Mouse (Mus musculus) CH12.LX (cell line): ENCODE measurements around the gene Btg1. TPM values are rescaled to one million over a fixed set of nuclear protein-coding genes. Genes with fewer than 3 reads are reported as not detected.

Experiments
- DNase-seq: peaks from one replicate; pipeline ENCODE4 v3.0.0-alpha.2; 2013; ENCODE audit errors: extremely low read depth
- H3K27ac ChIP-seq: 2 replicates; pipeline ENCODE4 v1.5.1; 2012; ENCODE audit warnings: low read depth, mild to moderate bottlenecking, control low read depth, moderate library complexity; ENCODE audit not compliant: insufficient read depth
- H3K27me3 ChIP-seq: replicated peaks from 2 replicates; pipeline ENCODE3; 2012; ENCODE audit warnings: inconsistent platforms
- H3K36me3 ChIP-seq, 2 experiments: replicated peaks in 1 of 2; 2 replicates each; pipeline versions ENCODE3 to v1.6.1; 2012; ENCODE audit warnings: inconsistent platforms in 1 of 2, low read length in 1 of 2, mild to moderate bottlenecking in 1 of 2, mixed read lengths in 1 of 2, moderate library complexity in 1 of 2; ENCODE audit not compliant: control insufficient read depth in 1 of 2, insufficient read depth in 1 of 2
- H3K4me1 ChIP-seq, 2 experiments: 2 replicates each; pipeline ENCODE4 v1.6.1; 2012; ENCODE audit warnings: inconsistent platforms in 1 of 2, moderate library complexity in 1 of 2; ENCODE audit not compliant: insufficient read depth in 2 of 2, control insufficient read depth in 1 of 2
- H3K4me2 ChIP-seq: 2 replicates; pipeline ENCODE4 v1.6.1; 2012; ENCODE audit warnings: low read depth, mild to moderate bottlenecking, control low read depth; ENCODE audit not compliant: poor library complexity, insufficient read depth, severe bottlenecking
- H3K4me3 ChIP-seq, 3 experiments: fragments of 150-350 bp in 1 of 3; sonication (generic) in 1 of 3; replicated peaks in 1 of 3; 2 replicates each; pipeline versions ENCODE3 to v1.5.1; 2011 to 2012; ENCODE audit warnings: low read depth in 2 of 3, low read length in 2 of 3, mild to moderate bottlenecking in 2 of 3, moderate library complexity in 2 of 3, control low read depth in 1 of 3, improper control_type of control experiment in 1 of 3, inconsistent platforms in 1 of 3, mixed read lengths in 1 of 3; ENCODE audit not compliant: poor library complexity in 1 of 3
- H3K79me2 ChIP-seq: replicated peaks from 2 replicates; pipeline ENCODE4 v1.6.1; 2012; ENCODE audit warnings: mild to moderate bottlenecking, moderate library complexity; ENCODE audit not compliant: control insufficient read depth, poor library complexity, insufficient read depth, severe bottlenecking; ENCODE audit errors: extremely low read depth
- H3K9ac ChIP-seq: 2 replicates; pipeline ENCODE4 v1.6.1; 2012; ENCODE audit warnings: low read depth, mild to moderate bottlenecking, control low read depth, moderate library complexity; ENCODE audit not compliant: insufficient read depth
- H3K9me3 ChIP-seq: replicated peaks from 2 replicates; pipeline ENCODE3; 2012; ENCODE audit warnings: low read length, inconsistent platforms, mixed read lengths
- BHLHE40 ChIP-seq: IDR thresholded peaks from 2 replicates; pipeline ENCODE4 v1.6.1; 2011; ENCODE audit warnings: mild to moderate bottlenecking, low read depth, low read length, improper control_type of control experiment
- CHD2 ChIP-seq: IDR thresholded peaks from 2 replicates; pipeline ENCODE4 v1.6.1; 2011; ENCODE audit warnings: low read length, improper control_type of control experiment
- CTCF ChIP-seq, 2 experiments: IDR thresholded peaks in 1 of 2; conservative IDR thresholded peaks in 1 of 2; 2 replicates each; pipeline ENCODE4 v1.5.1; 2011 to 2012; ENCODE audit warnings: low read depth in 2 of 2, low read length in 2 of 2, improper control_type of control experiment in 1 of 2, inconsistent platforms in 1 of 2, mild to moderate bottlenecking in 1 of 2, moderate library complexity in 1 of 2
- E2F4 ChIP-seq: IDR thresholded peaks from 2 replicates; pipeline ENCODE4 v1.6.1; 2011; ENCODE audit warnings: low read depth, low read length, improper control_type of control experiment; ENCODE audit not compliant: insufficient replicate concordance
- EP300 ChIP-seq: IDR thresholded peaks from 2 replicates; pipeline ENCODE4 v1.6.1; 2011; ENCODE audit warnings: low read length, improper control_type of control experiment
- ETS1 ChIP-seq: conservative IDR thresholded peaks from 2 replicates; pipeline ENCODE4 v1.6.1; 2012; ENCODE audit warnings: low read depth, mild to moderate bottlenecking, inconsistent platforms, low read length, improper control_type of control experiment, moderate library complexity
- GABPA ChIP-seq: IDR thresholded peaks from 2 replicates; pipeline ENCODE4 v1.6.1; 2012; ENCODE audit warnings: low read depth, low read length, improper control_type of control experiment, inconsistent platforms; ENCODE audit not compliant: insufficient replicate concordance
- HCFC1 ChIP-seq: IDR thresholded peaks from 2 replicates; pipeline ENCODE4 v1.6.1; 2012; ENCODE audit warnings: low read depth, mild to moderate bottlenecking, inconsistent platforms, low read length, improper control_type of control experiment
- IRF4 ChIP-seq: IDR thresholded peaks from 2 replicates; pipeline ENCODE4 v1.6.1; 2014; ENCODE audit warnings: low read depth, mild to moderate bottlenecking, inconsistent platforms, low read length, improper control_type of control experiment
- JUN ChIP-seq: IDR thresholded peaks from 2 replicates; pipeline ENCODE4 v1.6.1; 2011; ENCODE audit warnings: low read depth, mild to moderate bottlenecking, low read length, improper control_type of control experiment, moderate library complexity; ENCODE audit not compliant: insufficient read depth
- JUND ChIP-seq: conservative IDR thresholded peaks from 2 replicates; pipeline ENCODE4 v1.6.1; 2011; ENCODE audit warnings: low read depth, low read length, improper control_type of control experiment
- KAT2A ChIP-seq: IDR thresholded peaks from 2 replicates; pipeline ENCODE4 v1.6.1; 2012; ENCODE audit warnings: low read length, improper control_type of control experiment, inconsistent platforms; ENCODE audit not compliant: insufficient replicate concordance
- MAFK ChIP-seq: IDR thresholded peaks from 2 replicates; pipeline ENCODE4 v1.6.1; 2011; ENCODE audit warnings: low read length, improper control_type of control experiment; ENCODE audit not compliant: insufficient replicate concordance
- MAX ChIP-seq: IDR thresholded peaks from 2 replicates; pipeline ENCODE4 v1.6.1; 2011; ENCODE audit warnings: low read length, improper control_type of control experiment
- MAZ ChIP-seq: IDR thresholded peaks from 2 replicates; pipeline ENCODE4 v1.6.1; 2012; ENCODE audit warnings: low read depth, mild to moderate bottlenecking, inconsistent platforms, low read length, improper control_type of control experiment, moderate library complexity
- MEF2A ChIP-seq: IDR thresholded peaks from 2 replicates; pipeline ENCODE4 v1.6.1; 2014; ENCODE audit warnings: low read depth, mild to moderate bottlenecking, inconsistent platforms, low read length, improper control_type of control experiment, borderline replicate concordance
- MXI1 ChIP-seq: IDR thresholded peaks from 2 replicates; pipeline ENCODE4 v1.6.1; 2011; ENCODE audit warnings: mild to moderate bottlenecking, low read depth, low read length, improper control_type of control experiment
- MYC ChIP-seq: IDR thresholded peaks from 2 replicates; pipeline ENCODE4 v1.6.1; 2011; ENCODE audit warnings: low read depth, mild to moderate bottlenecking, improper control_type of control experiment, low read length
- NELFE ChIP-seq: IDR thresholded peaks from 2 replicates; pipeline ENCODE4 v1.6.1; 2011; ENCODE audit warnings: low read depth, low read length, improper control_type of control experiment
- NRF1 ChIP-seq: IDR thresholded peaks from 2 replicates; pipeline ENCODE4 v1.6.1; 2014; ENCODE audit warnings: low read depth, mild to moderate bottlenecking, inconsistent platforms, low read length, improper control_type of control experiment, moderate library complexity
- PAX5 ChIP-seq: IDR thresholded peaks from 2 replicates; pipeline ENCODE4 v1.6.1; 2012; ENCODE audit warnings: low read length, inconsistent platforms, mixed read lengths
- POLR2A ChIP-seq: IDR thresholded peaks from 2 replicates; pipeline ENCODE4 v1.6.1; 2011; ENCODE audit warnings: low read depth, mild to moderate bottlenecking, improper control_type of control experiment, low read length
- POLR2AphosphoS2 ChIP-seq: IDR thresholded peaks from 2 replicates; pipeline ENCODE4 v1.6.1; 2011; ENCODE audit warnings: low read depth, low read length, improper control_type of control experiment
- RAD21 ChIP-seq: IDR thresholded peaks from 2 replicates; pipeline ENCODE4 v1.6.1; 2011; ENCODE audit warnings: low read depth, mild to moderate bottlenecking, low read length, improper control_type of control experiment, moderate library complexity
- SIN3A ChIP-seq: IDR thresholded peaks from 2 replicates; pipeline ENCODE4 v1.6.1; 2012; ENCODE audit warnings: low read length, improper control_type of control experiment, inconsistent platforms
- SMC3 ChIP-seq: IDR thresholded peaks from 2 replicates; pipeline ENCODE4 v1.6.1; 2011; ENCODE audit warnings: low read depth, low read length, improper control_type of control experiment
- TBP ChIP-seq: conservative IDR thresholded peaks from 2 replicates; pipeline ENCODE4 v1.6.1; 2011; ENCODE audit warnings: low read depth, low read length, improper control_type of control experiment
- TCF12 ChIP-seq: IDR thresholded peaks from 2 replicates; pipeline ENCODE4 v1.6.1; 2014; ENCODE audit warnings: low read depth, mild to moderate bottlenecking, inconsistent platforms, low read length, improper control_type of control experiment
- UBTF ChIP-seq: IDR thresholded peaks from 2 replicates; pipeline ENCODE4 v1.6.1; 2012; ENCODE audit warnings: low read depth, mild to moderate bottlenecking, inconsistent platforms, low read length, improper control_type of control experiment, moderate library complexity
- USF1 ChIP-seq: IDR thresholded peaks from 2 replicates; pipeline ENCODE4 v1.6.1; 2014; ENCODE audit warnings: low read depth, mild to moderate bottlenecking, inconsistent platforms, low read length, improper control_type of control experiment
- USF2 ChIP-seq: conservative IDR thresholded peaks from 2 replicates; pipeline ENCODE4 v1.6.1; 2011; ENCODE audit warnings: low read depth, low read length, improper control_type of control experiment
- ZC3H11A ChIP-seq: IDR thresholded peaks from 2 replicates; pipeline ENCODE4 v1.6.1; 2012; ENCODE audit warnings: low read depth, mild to moderate bottlenecking, inconsistent platforms, low read length, improper control_type of control experiment
- ZKSCAN1 ChIP-seq: IDR thresholded peaks from 2 replicates; pipeline ENCODE4 v1.6.1; 2012; ENCODE audit warnings: low read depth, inconsistent platforms, low read length, improper control_type of control experiment, borderline replicate concordance
- ZMIZ1 ChIP-seq: IDR thresholded peaks from 2 replicates; pipeline ENCODE4 v1.6.1; 2012; ENCODE audit warnings: low read depth, mild to moderate bottlenecking, inconsistent platforms, low read length, improper control_type of control experiment
- ZNF384 ChIP-seq: IDR thresholded peaks from 2 replicates; pipeline ENCODE4 v1.6.1; 2012; ENCODE audit warnings: low read depth, low read length, improper control_type of control experiment, inconsistent platforms
- dilution Hi-C: fragments of 300-500 bp; cut with MboI; formaldehyde crosslinking; loops from 2 replicates; pipeline ENCODE4 v1.14.3; 2020; ENCODE audit warnings: low sequenced_read_pairs; ENCODE audit not compliant: extremely low pct_unique_long_range_greater_than_20kb, extremely low pct_ligation_motif_present
- in situ Hi-C: fragments of 300-500 bp; cut with MboI; formaldehyde crosslinking; loops from 3 replicates; pipeline ENCODE4 v1.14.3; 2019; ENCODE audit warnings: low sequenced_read_pairs, low pct_ligation_motif_present, low pct_unique_long_range_greater_than_20kb, mixed read lengths
- polyA plus RNA-seq: library from polyadenylated mRNA; unstranded; fragments of >175 nt; gene quantifications from 2 replicates; pipeline ENCODE4 v1.2.1, GENCODE M21; 2012; ENCODE audit warnings: low read depth; ENCODE audit not compliant: insufficient read length
- total RNA-seq, 2 experiments: library from RNA; depleted of rRNA; stranded (reverse); fragments of 300-350 nt in 1 of 2; fragments of >200 nt in 1 of 2; gene quantifications; 2 replicates each; pipeline ENCODE4 v1.2.3; 2012 to 2014

Gene Btg1
- total and polyA plus RNA-seq, 3 experiments = 15.8 to 25.1 (median 20.5) TPM

DNA sequence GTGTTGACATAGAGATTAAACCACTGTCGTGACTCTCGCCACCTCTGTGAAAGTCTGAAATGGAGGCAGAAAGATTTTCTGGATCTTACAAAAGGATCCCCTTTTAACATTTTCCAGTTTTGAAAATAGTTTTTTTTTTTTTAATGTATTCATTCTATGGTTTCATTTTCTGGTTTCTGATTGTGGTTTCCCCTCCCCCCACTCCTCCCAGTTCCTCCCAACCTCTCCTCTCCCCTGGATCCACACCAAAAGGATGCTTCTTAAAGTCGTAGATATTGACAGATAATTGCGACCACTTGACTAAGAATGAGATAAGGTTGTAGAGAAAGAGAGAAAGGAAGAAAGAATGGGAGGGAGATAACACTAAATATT, 16.3 kb downstream of the Btg1 start:
- H3K4me2 ChIP-seq = peak overlapping the region; percentile 78
- H3K9me3 ChIP-seq = no peaks in the 10 kb centered on the region
- peaks cover 0 to 16% of the 10 kb centered on the region in 2 experiments for H3K36me3 ChIP-seq
- no peaks in the 10 kb centered on the region for H3K27me3 ChIP-seq
- no peak overlapping the region for H3K27ac ChIP-seq
- no peaks in the 10 kb centered on the region for H3K79me2 ChIP-seq
- H3K9ac ChIP-seq = peak overlapping the region; percentile 27; the same call in 1 of the 2 replicates
- peaks cover 17 to 19% of the 10 kb centered on the region in 2 experiments for H3K4me1 ChIP-seq
- in situ Hi-C loops (loop anchor here (10.0 to 25.0 kb wide), 2 partner anchors 292 to 529 kb away; no protein-coding TSS in a partner anchor), dilution Hi-C loops (no loop called here)
- no peak for DNase-seq
- H3K4me3 ChIP-seq = no peak overlapping the region
- TF ChIP-seq ZNF384 = peak; percentile 79
- TF ChIP-seq USF2 = no peak
- TF ChIP-seq TBP = no peak
- TF ChIP-seq JUND = no peak
- TF ChIP-seq MAZ = no peak
- no peak for TF ChIP-seq SMC3
- no peak for TF ChIP-seq MEF2A
- TF ChIP-seq EP300 = peak; percentile 58
- TF ChIP-seq MAFK = no peak
- TF ChIP-seq RAD21 = no peak
- TF ChIP-seq SIN3A = no peak
- TF ChIP-seq MYC = no peak
- no peak for TF ChIP-seq CTCF (conservative IDR thresholded peaks at IDR 0.05 in 1 of 2, IDR thresholded peaks at IDR 0.05 in 1 of 2; ENCODE audit: low read depth in 2 of 2, low read length in 2 of 2)
- no peak for TF ChIP-seq ZC3H11A
- no peak for TF ChIP-seq NRF1
- TF ChIP-seq ZKSCAN1 = no peak
- no peak for TF ChIP-seq ZMIZ1
- TF ChIP-seq MXI1 = no peak
- no peak for TF ChIP-seq GABPA
- no peak for TF ChIP-seq HCFC1
- no peak for TF ChIP-seq UBTF
- TF ChIP-seq CHD2 = peak; percentile 51
- TF ChIP-seq ETS1 = no peak
- no peak for TF ChIP-seq JUN
- no peak for TF ChIP-seq PAX5
- no peak for TF ChIP-seq MAX
- TF ChIP-seq BHLHE40 = no peak
- TF ChIP-seq NELFE = no peak
- TF ChIP-seq USF1 = no peak
- no peak for TF ChIP-seq POLR2A
- TF ChIP-seq IRF4 = peak; percentile 83
- TF ChIP-seq TCF12 = 0 out of 2 replicates have a peak, but pooled peaks have one; percentile 15
- no peak for TF ChIP-seq KAT2A
- TF ChIP-seq POLR2AphosphoS2 = no peak
- no peak for TF ChIP-seq E2F4
